Mouse (Mus musculus): ENCODE results near the gene Slc5a11.

Slc5a11 gene

GRCm38 (mm10) chr7:123215138-123215537 lies 558 bp downstream of the Slc5a11 start:
- DNase-seq: no peak

- DNase-seq: no peak
Measured at GRCm38 (mm10) chr7:123217448-123218354, 3.1 kb downstream of the Slc5a11 start.

- peak in 1 of 2 experiments; percentile 38 for DNase-seq
Measured at GRCm38 (mm10) chr7:123218620-123219019, 4.0 kb downstream of the Slc5a11 start.

GRCm38 (mm10) chr7:123219781-123220632 lies 5.4 kb downstream of the Slc5a11 start:
- DNase-seq: no peak

GRCm38 (mm10) chr7:123220633-123220942 lies 6.0 kb downstream of the Slc5a11 start:
- DNase-seq: no peak

- no peak for DNase-seq
Measured at GRCm38 (mm10) chr7:123224076-123224475, 9.5 kb downstream of the Slc5a11 start.

GRCm38 (mm10) chr7:123225159-123225558 lies 10.6 kb downstream of the Slc5a11 start:
- DNase-seq: no peak

GRCm38 (mm10) chr7:123235449-123235848 lies 20.9 kb downstream of the Slc5a11 start:
- DNase-seq: no peak

- no peak for DNase-seq
Measured at GRCm38 (mm10) chr7:123238621-123239020, 24.0 kb downstream of the Slc5a11 start.

- no peak for DNase-seq
Measured at GRCm38 (mm10) chr7:123240064-123240463, 25.5 kb downstream of the Slc5a11 start.

GRCm38 (mm10) chr7:123242241-123242640 lies 27.7 kb downstream of the Slc5a11 start:
- DNase-seq: no peak

- DNase-seq: no peak
Measured at GRCm38 (mm10) chr7:123244833-123245232, 30.3 kb downstream of the Slc5a11 start.

- no peak for DNase-seq
Measured at GRCm38 (mm10) chr7:123246504-123247084, 32.0 kb downstream of the Slc5a11 start.

- no peak for DNase-seq
Measured at GRCm38 (mm10) chr7:123248166-123248565, 33.6 kb downstream of the Slc5a11 start.

- DNase-seq: no peak
Measured at GRCm38 (mm10) chr7:123251343-123251742, 36.8 kb downstream of the Slc5a11 start.

GRCm38 (mm10) chr7:123253396-123253795 lies 38.8 kb downstream of the Slc5a11 start:
- no peak for DNase-seq

- DNase-seq: no peak
Measured at GRCm38 (mm10) chr7:123254196-123254970, 39.8 kb downstream of the Slc5a11 start.

GRCm38 (mm10) chr7:123258103-123258502 lies 43.5 kb downstream of the Slc5a11 start:
- DNase-seq: peak; percentile 10 to 25

GRCm38 (mm10) chr7:123273056-123273455 lies 58.5 kb downstream of the Slc5a11 start:
- DNase-seq: no peak

GRCm38 (mm10) chr7:123276568-123276967 lies 62.0 kb downstream of the Slc5a11 start:
- no peak for DNase-seq

- peak in 1 of 2 experiments; percentile 18 for DNase-seq
Measured at GRCm38 (mm10) chr7:123279797-123280196, 65.2 kb downstream of the Slc5a11 start.

GRCm38 (mm10) chr7:123283826-123284225 lies 69.2 kb downstream of the Slc5a11 start:
- no peak for DNase-seq

- DNase-seq: no peak
Measured at GRCm38 (mm10) chr7:123285896-123286295, 71.3 kb downstream of the Slc5a11 start.

All from cerebellum, adult 18-20 months (tissue).